Mouse (Mus musculus): ENCODE data around the gene Zfp65. TPM values are rescaled to one million over a fixed set of nuclear protein-coding genes. Genes with fewer than 3 reads are reported as not detected.
"Not testable (repeated sequence)": the region's sequence is repeated elsewhere in the genome, so short reads cannot be mapped to it uniquely, and the experiment has no call there.

Gene Zfp65
- polyA plus RNA-seq (2015; fragmentation: Nextera tagmentation; extraction: Ambion mirVana): 9.3 and 11.0 TPM in 2 replicates

GRCm38 (mm10) chr13:67728641-67729318 lies at the start of gene Zfp65:
Gene Zfp65 (minus strand): TSS chr13:67729173.
- H3K27ac ChIP-seq: 0 out of 2 replicates have a peak within 1 kb of the TSS, but pooled peaks have one; percentile 30

GRCm38 (mm10) chr13:67763031-67763768 lies 34.2 kb upstream of the Zfp65 start:
- 88% methylated on average over 2 of the region's 2 CpGs for WGBS
- Histone ChIP-seq H3K9me3 (no peaks in the 10 kb centered on the region), H3K4me1 (replicated peaks) (no peaks in the 10 kb centered on the region), H3K4me3 (no peak overlapping the region), H3K36me3 (no peaks in the 10 kb centered on the region), H3K9ac (no peak overlapping the region), H3K27ac (no peak overlapping the region), H3K4me2 (no peak overlapping the region), H3K27me3 (no peaks in the 10 kb centered on the region)
- no peak for ATAC-seq (ENCODE audit: low FRiP score)

More at GRCm38 (mm10) chr13:67728641-67729318, at the start of gene Zfp65:
- ATAC-seq (ENCODE audit: low FRiP score): peak; percentile 86
- peak within 1 kb of the TSS; percentile 61 for H3K4me2 ChIP-seq
- 8% methylated on average over 15 of the region's 21 CpGs for WGBS
- H3K9me3 ChIP-seq: peaks cover 5% of the 10 kb centered on the region; the same call in 1 of the 2 replicates
- peaks cover 13% of the 10 kb centered on the region for H3K4me1 ChIP-seq (replicated peaks)
- H3K27me3 ChIP-seq: no peaks in the 10 kb centered on the region
- peak within 1 kb of the TSS; percentile 54 for H3K4me3 ChIP-seq
- H3K9ac ChIP-seq: peak within 1 kb of the TSS; percentile 78
- no peaks in the 10 kb centered on the region for H3K36me3 ChIP-seq

GRCm38 (mm10) chr13:67759966-67760365 lies 31.0 kb upstream of the Zfp65 start:
- Histone ChIP-seq H3K4me1 (replicated peaks) (no peaks in the 10 kb centered on the region; the same call in 1 of the 2 replicates), H3K27ac (no peak overlapping the region), H3K4me3 (no peak overlapping the region), H3K4me2 (no peak overlapping the region), H3K27me3 (no peaks in the 10 kb centered on the region), H3K9ac (no peak overlapping the region), H3K36me3 (no peaks in the 10 kb centered on the region), H3K9me3 (no peaks in the 10 kb centered on the region)
- ATAC-seq (ENCODE audit: low FRiP score): no peak
- WGBS: 94% methylated on average over 1 of the region's 1 CpGs

- H3K27me3 ChIP-seq: no peaks in the 10 kb centered on the region
- peaks cover 5% of the 10 kb centered on the region for H3K4me1 ChIP-seq (replicated peaks)
- 87% methylated on average over 6 of the region's 6 CpGs for WGBS
- no peak overlapping the region for H3K9ac ChIP-seq
- no peaks in the 10 kb centered on the region for H3K9me3 ChIP-seq
- H3K4me2 ChIP-seq: peak overlapping the region; percentile 68
- no peak overlapping the region for H3K27ac ChIP-seq
- H3K36me3 ChIP-seq: peaks cover 11% of the 10 kb centered on the region
- no peak; the same call in 1 of the 2 replicates for ATAC-seq (ENCODE audit: low FRiP score)
- no peak overlapping the region for H3K4me3 ChIP-seq
Measured at GRCm38 (mm10) chr13:67755761-67756160, 26.8 kb upstream of the Zfp65 start.

GRCm38 (mm10) chr13:67754333-67755306 lies 25.6 kb upstream of the Zfp65 start, which contains the start of gene Zfp85:
Gene Zfp85 (minus strand): TSS chr13:67755228.
- peak; percentile 96 for ATAC-seq (ENCODE audit: low FRiP score)
- WGBS: 7% methylated on average over 24 of the region's 24 CpGs
- peak within 1 kb of the TSS; percentile 81 for H3K27ac ChIP-seq
- no peaks in the 10 kb centered on the region for H3K9me3 ChIP-seq
- peaks cover 5% of the 10 kb centered on the region for H3K4me1 ChIP-seq (replicated peaks)
- peak within 1 kb of the TSS; percentile 75 for H3K9ac ChIP-seq
- H3K4me3 ChIP-seq: peak within 1 kb of the TSS; percentile 68
- no peaks in the 10 kb centered on the region for H3K27me3 ChIP-seq
- H3K36me3 ChIP-seq: peaks cover 15% of the 10 kb centered on the region
- H3K4me2 ChIP-seq: peak within 1 kb of the TSS; percentile 68

GRCm38 (mm10) chr13:67743896-67744295 lies 14.9 kb upstream of the Zfp65 start:
- WGBS: 95% methylated on average over 9 of the region's 9 CpGs
- no peaks in the 10 kb centered on the region for H3K4me1 ChIP-seq (replicated peaks)
- H3K9ac ChIP-seq: no peak overlapping the region

GRCm38 (mm10) chr13:67742941-67743340 lies 14.0 kb upstream of the Zfp65 start:
- no peak overlapping the region for H3K9ac ChIP-seq
- H3K4me2 ChIP-seq: no peak overlapping the region
- H3K4me3 ChIP-seq: no peak overlapping the region
- H3K36me3 ChIP-seq: peaks cover 34% of the 10 kb centered on the region
- 90% methylated on average over 3 of the region's 3 CpGs for WGBS
- H3K9me3 ChIP-seq: 0 out of 2 replicates have a peak, but pooled peaks cover 4% of the 10 kb centered on the region
- no peak for ATAC-seq (ENCODE audit: low FRiP score)
- H3K4me1 ChIP-seq (replicated peaks): no peaks in the 10 kb centered on the region
- no peak overlapping the region for H3K27ac ChIP-seq
- no peaks in the 10 kb centered on the region for H3K27me3 ChIP-seq

More at GRCm38 (mm10) chr13:67743896-67744295, 14.9 kb upstream of the Zfp65 start:
- H3K36me3 ChIP-seq: peaks cover 44% of the 10 kb centered on the region
- H3K9me3 ChIP-seq: 0 out of 2 replicates have a peak, but pooled peaks cover 4% of the 10 kb centered on the region
- H3K4me2 ChIP-seq: no peak overlapping the region
- H3K4me3 ChIP-seq: no peak overlapping the region
- H3K27ac ChIP-seq: no peak overlapping the region
- no peaks in the 10 kb centered on the region for H3K27me3 ChIP-seq
- ATAC-seq (ENCODE audit: low FRiP score): no peak

GRCm38 (mm10) chr13:67734391-67734790 lies 5.4 kb upstream of the Zfp65 start:
- H3K4me1 ChIP-seq (replicated peaks); H3K27me3 ChIP-seq; ATAC-seq (ENCODE audit: low FRiP score); H3K27ac ChIP-seq; H3K4me2 ChIP-seq; H3K36me3 ChIP-seq; H3K4me3 ChIP-seq; H3K9ac ChIP-seq: not testable (repeated sequence)
- 94% methylated on average over 9 of the region's 9 CpGs for WGBS
- peaks cover 18% of the 10 kb centered on the region for H3K9me3 ChIP-seq

GRCm38 (mm10) chr13:67729441-67729840 lies 468 bp upstream of the Zfp65 start:
- H3K4me3 ChIP-seq: peak overlapping the region; percentile 54
- H3K4me1 ChIP-seq (replicated peaks): peaks cover 13% of the 10 kb centered on the region
- peak overlapping the region; percentile 78 for H3K9ac ChIP-seq
- peak; percentile 55; the same call in 1 of the 2 replicates for ATAC-seq (ENCODE audit: low FRiP score)
- not testable (repeated sequence) for H3K36me3 ChIP-seq, H3K27me3 ChIP-seq, H3K27ac ChIP-seq
- WGBS: 64% methylated on average over 4 of the region's 4 CpGs
- H3K4me2 ChIP-seq: peak overlapping the region; percentile 61
- H3K9me3 ChIP-seq: peaks cover 12% of the 10 kb centered on the region

- Histone ChIP-seq H3K4me3 (peak overlapping the region; percentile 54), H3K27me3 (no peaks in the 10 kb centered on the region), H3K36me3 (no peaks in the 10 kb centered on the region), H3K27ac (no peak overlapping the region), H3K9ac (peak overlapping the region; percentile 78; the same call in 1 of the 2 replicates), H3K4me1 (replicated peaks) (peaks cover 19% of the 10 kb centered on the region), H3K4me2 (peak overlapping the region; percentile 61), H3K9me3 (peaks cover 1% of the 10 kb centered on the region; the same call in 1 of the 2 replicates)
- ATAC-seq (ENCODE audit: low FRiP score): no peak
- WGBS: 95% methylated on average over 1 of the region's 1 CpGs
Measured at GRCm38 (mm10) chr13:67728106-67728505, 867 bp downstream of the Zfp65 start.

GRCm38 (mm10) chr13:67725331-67725730 lies 3.6 kb downstream of the Zfp65 start:
- not testable (repeated sequence) for H3K27ac ChIP-seq; H3K4me3 ChIP-seq; ATAC-seq (ENCODE audit: low FRiP score); H3K4me2 ChIP-seq; H3K27me3 ChIP-seq; H3K9ac ChIP-seq; H3K9me3 ChIP-seq; H3K36me3 ChIP-seq
- WGBS: 73% methylated on average over 2 of the region's 2 CpGs
- peaks cover 21% of the 10 kb centered on the region for H3K4me1 ChIP-seq (replicated peaks)
